Mouse (Mus musculus) E14TG2a.4 (cell line): ENCODE results near the gene Iffo2.
A peak's percentile ranks its signal among the peaks of the same experiment; 100 is the strongest.

Experiments used
- CTCF ChIP-seq: conservative IDR thresholded peaks from 2 replicates; pipeline ENCODE4 v1.5.1; 2014; ENCODE audit warnings: low read length
- NANOG ChIP-seq: IDR thresholded peaks from 2 replicates; pipeline ENCODE4 v1.6.1; 2014; ENCODE audit warnings: borderline replicate concordance, low read length, mixed read lengths
- POU5F1 ChIP-seq: IDR thresholded peaks from 2 replicates; pipeline ENCODE4 v1.6.1; 2014; ENCODE audit warnings: low read length, borderline replicate concordance

- TF ChIP-seq CTCF (no peak), NANOG (0 out of 2 replicates have a peak, but pooled peaks have one; percentile 25), POU5F1 (no peak)
These were observed 68.7 kb downstream of the Iffo2 start for GRCm38 (mm10) chr4:139598950-139599518.
